Mouse (Mus musculus) spleen, adult 2 months (tissue): Measurements from ENCODE around the gene Gnpda2.

Experiments
- CTCF ChIP-seq: fragments of 200-500 bp; IDR thresholded peaks from 2 replicates; pipeline ENCODE4 v1.5.1; 2011; ENCODE audit warnings: mild to moderate bottlenecking, inconsistent platforms; ENCODE audit not compliant: insufficient read depth, insufficient read length, insufficient replicate concordance; ENCODE audit errors: extremely low read depth
- POLR2A ChIP-seq: fragments of 200-500 bp; IDR thresholded peaks from 2 replicates; pipeline ENCODE4 v1.6.1; 2011; ENCODE audit warnings: low read depth, low read length, inconsistent platforms

GRCm38 (mm10) chr5:69557404-69557935, 34.7 kb downstream of the Gnpda2 start:
- TF ChIP-seq CTCF, result no peak
- no peak for TF ChIP-seq POLR2A
